Mouse (Mus musculus) kidney, adult 9 months (tissue): ENCODE measurements at regions not wholly inside any gene's neighbourhood (a gene's known extent, or its start where the extent isn't known, plus 50 kb on each side); places are given as distances from the start of the nearest gene placed in this dataset.
"Not testable (repeated sequence)": the region's sequence is repeated elsewhere in the genome, so short reads cannot be mapped to it uniquely, and the experiment has no call there.

Experiments
- DNase-seq: peaks from one replicate; pipeline ENCODE4 v3.0.0; 2022

DNA sequence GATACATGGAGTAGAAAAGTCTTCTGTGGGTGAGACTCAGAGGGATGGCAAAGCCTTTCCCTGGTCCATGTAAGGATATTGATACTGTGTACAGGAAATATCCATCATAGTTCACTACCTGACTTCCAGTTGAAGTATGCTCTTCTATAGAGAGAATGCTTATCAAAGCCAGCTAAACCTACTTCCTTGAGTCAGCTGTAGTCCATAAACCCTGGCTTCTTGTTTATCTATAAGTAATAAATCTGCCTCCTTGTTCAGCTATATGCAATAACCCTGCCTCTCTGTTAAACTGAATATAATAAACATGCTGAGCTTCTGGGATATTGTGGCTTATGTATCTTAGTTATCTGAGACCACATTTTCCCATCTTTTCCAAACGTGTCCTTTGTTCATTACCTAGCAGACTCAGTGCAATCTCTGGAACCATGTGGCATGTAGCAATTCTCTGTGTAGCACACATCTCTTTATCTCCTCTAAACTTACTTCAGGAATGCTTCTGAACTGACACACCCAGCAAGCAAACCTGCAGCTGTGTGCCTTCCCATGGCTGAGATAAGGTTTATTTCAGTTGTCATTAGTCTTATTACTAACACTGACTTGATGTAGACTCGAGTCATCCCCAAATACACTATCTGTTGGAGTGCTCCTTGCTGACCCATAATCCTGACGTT is 694.9 kb upstream of the Map3k7 start:
- no peak for DNase-seq

- DNase-seq: no peak
Measured at GRCm38 (mm10) chr4:31274131-31274530, 689.8 kb upstream of the Map3k7 start.

- no peak for DNase-seq
Measured at GRCm38 (mm10) chr4:31290301-31290975, 673.5 kb upstream of the Map3k7 start.

GRCm38 (mm10) chr4:31293752-31294151 is 670.1 kb upstream of the Map3k7 start:
- peak; percentile 8 for DNase-seq

DNA sequence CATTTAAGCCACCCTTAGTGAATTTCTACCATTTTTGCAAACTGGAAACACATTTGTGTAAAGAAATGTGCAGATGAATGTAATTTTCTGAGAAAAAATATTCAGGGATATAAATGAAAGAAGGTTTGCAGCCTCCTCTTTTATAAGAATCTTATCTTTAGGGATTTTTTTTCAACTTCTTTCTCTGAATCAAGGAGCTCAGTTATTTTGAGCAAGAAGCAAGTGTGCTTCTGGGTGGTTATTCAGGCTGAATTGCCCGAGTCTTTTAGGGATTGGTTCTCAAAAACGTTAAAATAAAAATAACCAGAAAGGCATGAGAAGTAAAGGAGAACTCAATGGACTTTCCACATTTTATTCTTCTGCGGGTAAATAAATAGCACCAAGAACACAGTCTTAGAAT is 666.0 kb upstream of the Map3k7 start:
- no peak for DNase-seq

GRCm38 (mm10) chr4:31319269-31319668 is 644.6 kb upstream of the Map3k7 start:
- DNase-seq: no peak

GRCm38 (mm10) chr4:31320734-31321507 is 643.0 kb upstream of the Map3k7 start:
- no peak for DNase-seq

- DNase-seq: no peak
Measured at GRCm38 (mm10) chr4:31323816-31324215, 640.1 kb upstream of the Map3k7 start.

GRCm38 (mm10) chr4:31328798-31329197 is 635.1 kb upstream of the Map3k7 start:
- DNase-seq: no peak

DNA sequence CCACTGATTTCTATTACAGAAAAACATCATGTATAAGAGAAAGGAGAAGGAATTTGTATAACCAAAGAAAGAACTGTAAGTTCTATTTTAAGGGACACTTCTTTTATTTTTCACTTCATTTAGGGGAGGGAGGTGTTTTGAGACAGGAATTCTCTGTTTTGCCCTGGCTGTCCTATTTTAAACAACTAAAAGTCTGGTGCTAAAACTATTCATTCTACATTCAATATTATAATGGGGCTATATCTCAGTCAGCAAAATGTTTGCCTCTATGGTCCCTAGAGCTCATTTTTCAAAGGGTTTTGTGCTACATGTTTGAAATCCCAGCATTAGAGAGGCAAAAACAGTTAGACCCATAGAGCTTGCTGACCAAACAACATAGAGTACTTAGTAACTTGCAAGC is 632.8 kb upstream of the Map3k7 start:
- DNase-seq: no peak

DNA sequence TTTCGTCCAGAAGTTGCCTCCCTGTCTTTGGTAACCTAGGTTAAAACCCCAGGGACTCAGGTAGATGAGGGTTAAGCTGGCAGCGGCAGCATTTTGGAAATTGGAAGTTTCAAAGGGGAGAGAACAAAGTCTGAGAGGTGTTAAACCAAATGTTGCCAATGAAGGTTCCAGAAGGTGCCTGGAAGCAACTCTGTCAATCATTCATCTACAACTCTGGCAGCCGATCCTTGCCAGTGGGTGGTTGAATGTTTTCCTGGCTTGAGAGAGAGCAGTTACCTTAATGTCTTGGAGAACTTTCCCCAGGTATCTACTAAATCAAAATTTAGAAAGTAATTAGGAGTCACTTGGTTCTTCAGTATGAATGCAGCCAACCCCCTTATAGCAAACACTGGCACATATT is 628.2 kb upstream of the Map3k7 start:
- peak; percentile 76 for DNase-seq

GRCm38 (mm10) chr4:31337980-31338379 is 625.9 kb upstream of the Map3k7 start:
- DNase-seq: no peak

DNA sequence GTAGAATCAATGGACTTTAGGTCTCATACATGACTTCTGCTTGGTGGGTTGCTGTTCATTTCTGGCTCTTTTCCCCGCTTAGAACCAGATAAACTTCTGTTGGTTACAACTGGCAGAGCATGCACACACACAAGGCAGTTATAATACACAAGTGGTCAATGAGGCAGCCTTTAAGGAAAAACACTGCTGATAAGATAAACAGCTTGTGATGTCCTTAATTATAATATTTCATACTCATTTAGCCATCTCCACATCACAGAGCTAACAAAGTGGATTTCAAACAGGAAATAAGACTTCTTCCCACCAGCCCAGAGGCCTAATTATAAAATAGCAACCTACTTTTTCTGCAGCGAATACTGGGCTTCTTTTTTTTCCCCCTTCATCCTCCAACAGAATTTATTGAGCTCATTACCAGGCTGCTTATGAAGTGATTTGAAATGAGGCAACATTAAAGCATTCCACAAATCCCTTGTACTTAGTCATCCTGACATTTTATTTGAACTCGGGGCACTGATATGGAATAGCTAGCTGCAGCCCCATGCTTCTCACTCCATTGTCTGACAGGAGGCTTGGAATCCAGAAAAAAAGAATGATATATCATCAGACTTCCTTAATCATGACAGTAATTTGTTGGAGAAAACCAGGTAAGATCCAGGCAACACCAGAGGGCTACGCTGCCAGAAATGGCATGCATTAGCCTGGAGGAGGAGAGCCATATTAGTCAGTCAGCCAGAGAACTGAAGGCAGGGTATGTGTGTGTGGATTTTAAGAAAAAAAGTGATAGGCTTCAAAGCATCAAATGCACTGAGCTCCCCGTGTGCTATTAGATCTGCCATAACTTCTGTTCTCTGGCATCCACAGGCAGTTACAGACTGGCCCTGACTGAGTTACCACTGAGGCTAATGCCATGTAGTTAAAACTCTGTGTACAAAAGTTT is 620.3 kb upstream of the Map3k7 start:
- DNase-seq: no peak

- not testable (repeated sequence) for DNase-seq
Measured at GRCm38 (mm10) chr4:31354046-31354445, 609.9 kb upstream of the Map3k7 start.

- no peak for DNase-seq
Measured at GRCm38 (mm10) chr4:31354953-31355352, 608.9 kb upstream of the Map3k7 start.

DNA sequence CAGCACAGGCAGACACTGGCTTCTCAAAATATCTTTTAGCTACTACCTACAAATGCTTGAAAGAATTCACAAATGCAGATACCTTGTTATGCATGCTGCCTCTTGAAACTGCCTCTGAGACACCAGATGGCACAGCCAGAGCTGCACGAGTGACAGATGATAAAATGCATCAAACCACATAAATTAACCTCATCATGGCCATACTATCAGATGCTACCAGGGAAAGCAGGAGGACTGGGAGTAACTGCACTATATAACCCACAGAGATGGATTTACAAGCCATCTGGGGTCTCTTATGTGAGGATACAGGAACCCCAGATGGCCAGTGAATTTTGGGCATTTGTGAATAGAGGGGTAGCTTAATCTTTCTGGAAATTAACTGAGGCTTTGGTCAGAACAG is 597.7 kb upstream of the Map3k7 start:
- DNase-seq: no peak

GRCm38 (mm10) chr4:31367031-31367430 is 596.9 kb upstream of the Map3k7 start:
- no peak for DNase-seq

DNA sequence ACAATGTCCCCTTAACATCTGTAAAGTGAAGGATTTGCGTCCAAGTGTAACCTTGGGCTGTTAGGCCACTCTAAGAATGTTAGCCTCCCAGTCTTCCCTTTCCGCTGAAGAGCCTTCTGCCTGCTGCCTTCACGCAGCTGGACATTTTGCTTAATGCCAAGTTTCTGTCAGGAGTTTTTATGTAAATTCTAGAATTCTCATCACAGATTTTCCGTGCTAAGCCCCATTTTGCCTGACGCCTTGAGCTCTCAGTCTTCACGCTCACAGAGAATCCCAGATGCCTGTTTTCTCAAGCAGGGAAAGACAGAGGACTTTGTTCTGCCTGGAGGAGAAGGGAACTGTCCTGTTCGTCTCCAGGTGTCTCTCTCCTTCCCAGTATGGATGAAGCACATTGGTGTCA is 593.8 kb upstream of the Map3k7 start:
- DNase-seq: no peak

GRCm38 (mm10) chr4:31381069-31381969 is 582.6 kb upstream of the Map3k7 start:
- no peak for DNase-seq

- DNase-seq: no peak
Measured at GRCm38 (mm10) chr4:31392932-31393632, 570.8 kb upstream of the Map3k7 start.

DNA sequence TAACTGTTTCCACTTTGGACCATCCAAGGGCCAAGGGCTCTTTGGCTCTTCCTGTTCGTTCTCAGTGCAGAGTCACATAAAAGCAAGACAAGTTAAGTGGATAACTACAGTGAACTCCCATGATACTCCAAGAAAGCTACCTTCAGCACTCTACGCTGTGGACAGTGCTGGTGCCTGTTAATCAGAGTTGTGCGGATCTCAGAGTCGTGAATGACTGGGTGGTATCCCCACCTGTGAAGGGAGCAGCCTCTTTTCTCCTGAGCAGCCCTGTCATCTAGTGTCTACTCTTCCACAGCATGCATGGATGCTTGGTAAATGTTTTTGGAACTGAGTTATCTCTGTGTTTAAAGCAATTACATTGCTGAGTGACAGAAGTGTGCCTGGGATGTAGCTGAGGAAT is 568.4 kb upstream of the Map3k7 start:
- no peak for DNase-seq
